Mouse (Mus musculus) embryonic fibroblast, embryonic 13.5 days (primary cell): ENCODE results near the gene Eif4e3.

ENCODE experiments used
- CTCF ChIP-seq: IDR thresholded peaks from 2 replicates; pipeline ENCODE4 v1.5.1; 2011; ENCODE audit warnings: mild to moderate bottlenecking, control low read depth, low read length, moderate library complexity, borderline replicate concordance; ENCODE audit not compliant: insufficient read depth
- POLR2A ChIP-seq: IDR thresholded peaks from 2 replicates; pipeline ENCODE4 v1.6.1; 2011; ENCODE audit warnings: low read depth, mild to moderate bottlenecking, control low read depth, low read length, moderate library complexity

- TF ChIP-seq CTCF (0 out of 2 replicates have a peak, but pooled peaks have one; percentile 29), POLR2A (no peak)
These were observed 66.3 kb downstream of the Eif4e3 start for GRCm38 (mm10) chr6:99600168-99600793.
